Mouse (Mus musculus): ENCODE data around the gene Trpv2. TPM values are rescaled to one million over a fixed set of nuclear protein-coding genes. Genes with fewer than 3 reads are reported as not detected.

Gene Trpv2
- polyA plus RNA-seq, 1 experiment from 2014 or later: 5.5 TPM

GRCm38 (mm10) chr11:62550227-62550685 lies 24.0 kb upstream of the Trpv2 start:
- H3K4me1 ChIP-seq (replicated peaks): peaks cover 42% of the 10 kb centered on the region
- H3K27me3 ChIP-seq: no peaks in the 10 kb centered on the region
- peak overlapping the region; percentile 86 for H3K9ac ChIP-seq
- ATAC-seq (ENCODE audit: insufficient read depth): peak; percentile 66
- no peaks in the 10 kb centered on the region for H3K9me3 ChIP-seq (replicated peaks)
- peak overlapping the region; percentile 70 for H3K4me3 ChIP-seq (replicated peaks)
- peaks cover 23% of the 10 kb centered on the region for H3K36me3 ChIP-seq (replicated peaks)
- H3K27ac ChIP-seq (replicated peaks): peak overlapping the region; percentile 97
- H3K4me2 ChIP-seq: peak overlapping the region; percentile 99
- WGBS (ENCODE audit: insufficient replicate concordance): under 1% methylated on average over 11 of the region's 11 CpGs

GRCm38 (mm10) chr11:62550727-62551225 lies 23.5 kb upstream of the Trpv2 start, which contains the start of gene Ubb:
Gene Ubb (plus strand): TSS chr11:62551171.
- H3K27me3 ChIP-seq: no peaks in the 10 kb centered on the region
- H3K27ac ChIP-seq (replicated peaks): peak within 1 kb of the TSS; percentile 97
- peaks cover 47% of the 10 kb centered on the region for H3K4me1 ChIP-seq (replicated peaks)
- H3K4me2 ChIP-seq: peak within 1 kb of the TSS; percentile 99
- under 1% methylated on average over 40 of the region's 40 CpGs for WGBS (ENCODE audit: insufficient replicate concordance)
- peak within 1 kb of the TSS; percentile 86 for H3K9ac ChIP-seq
- ATAC-seq (ENCODE audit: insufficient read depth): peak; percentile 90
- H3K36me3 ChIP-seq (replicated peaks): peaks cover 29% of the 10 kb centered on the region
- no peaks in the 10 kb centered on the region for H3K9me3 ChIP-seq (replicated peaks)
- H3K4me3 ChIP-seq (replicated peaks): peak within 1 kb of the TSS; percentile 70

GRCm38 (mm10) chr11:62551226-62552119 lies 22.8 kb upstream of the Trpv2 start:
- peak; percentile 79 for ATAC-seq (ENCODE audit: insufficient read depth)

GRCm38 (mm10) chr11:62553186-62553585 lies 21.1 kb upstream of the Trpv2 start:
- 34% methylated on average over 1 of the region's 1 CpGs for WGBS (ENCODE audit: insufficient replicate concordance)
- Histone ChIP-seq H3K36me3 (replicated peaks) (peaks cover 30% of the 10 kb centered on the region), H3K4me1 (replicated peaks) (peaks cover 51% of the 10 kb centered on the region), H3K27me3 (no peaks in the 10 kb centered on the region), H3K9ac (peak overlapping the region; percentile 25), H3K4me3 (replicated peaks) (peak overlapping the region; percentile 59), H3K27ac (replicated peaks) (no peak overlapping the region), H3K4me2 (peak overlapping the region; percentile 72), H3K9me3 (replicated peaks) (no peaks in the 10 kb centered on the region)
- no peak for ATAC-seq (ENCODE audit: insufficient read depth)

More at GRCm38 (mm10) chr11:62551226-62552119, 22.8 kb upstream of the Trpv2 start:
- peak overlapping the region; percentile 90 for H3K27ac ChIP-seq (replicated peaks)
- no peaks in the 10 kb centered on the region for H3K27me3 ChIP-seq
- under 1% methylated on average over 58 of the region's 58 CpGs for WGBS (ENCODE audit: insufficient replicate concordance)
- peak overlapping the region; percentile 62 for H3K9ac ChIP-seq
- H3K36me3 ChIP-seq (replicated peaks): peaks cover 30% of the 10 kb centered on the region
- H3K4me3 ChIP-seq (replicated peaks): peak overlapping the region; percentile 70
- peaks cover 51% of the 10 kb centered on the region for H3K4me1 ChIP-seq (replicated peaks)
- peak overlapping the region; percentile 99 for H3K4me2 ChIP-seq
- H3K9me3 ChIP-seq (replicated peaks): no peaks in the 10 kb centered on the region

GRCm38 (mm10) chr11:62553633-62554032 lies 20.7 kb upstream of the Trpv2 start:
- no peaks in the 10 kb centered on the region for H3K27me3 ChIP-seq
- H3K36me3 ChIP-seq (replicated peaks): peaks cover 30% of the 10 kb centered on the region
- peak overlapping the region; percentile 34; the same call in 1 of the 2 replicates for H3K27ac ChIP-seq (replicated peaks)
- H3K9ac ChIP-seq: peak overlapping the region; percentile 25
- H3K4me3 ChIP-seq (replicated peaks): peak overlapping the region; percentile 59
- H3K4me2 ChIP-seq: peak overlapping the region; percentile 72
- no peaks in the 10 kb centered on the region for H3K9me3 ChIP-seq (replicated peaks)
- peaks cover 51% of the 10 kb centered on the region for H3K4me1 ChIP-seq (replicated peaks)
- no peak for ATAC-seq (ENCODE audit: insufficient read depth)
- WGBS (ENCODE audit: insufficient replicate concordance): 78% methylated on average over 5 of the region's 5 CpGs

DNA sequence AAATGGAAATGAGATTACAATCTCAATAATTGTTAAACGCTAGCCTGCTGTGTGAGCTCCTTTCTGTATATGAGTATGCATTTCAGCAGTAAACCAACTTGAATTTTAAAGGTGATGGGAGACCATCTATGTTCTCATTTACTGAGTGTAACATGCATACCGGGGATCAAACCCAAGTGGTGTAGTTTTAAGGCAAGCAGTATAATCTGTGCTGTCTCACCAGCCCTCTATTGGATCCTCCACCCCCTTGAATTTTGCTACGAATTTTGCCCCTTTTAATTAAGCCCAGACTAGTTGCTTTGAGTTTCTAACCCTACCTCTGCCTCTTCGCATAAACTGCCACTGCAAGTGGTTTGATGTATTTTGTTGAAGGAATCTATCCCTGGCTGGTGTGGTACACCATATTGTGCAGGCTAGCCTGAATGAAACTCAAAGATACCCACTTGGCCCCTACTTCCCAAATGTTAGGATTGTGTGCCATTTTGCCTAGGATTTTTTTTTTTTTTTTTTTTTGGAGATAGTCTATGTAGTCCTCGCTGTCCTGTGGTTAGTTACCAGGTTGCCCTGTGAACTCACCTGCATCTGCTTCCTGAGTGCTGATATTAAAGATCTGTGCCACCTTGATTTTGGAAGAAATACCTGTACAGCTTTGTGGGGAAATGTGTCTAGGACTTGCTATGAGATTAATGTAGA lies 20.0 kb upstream of the Trpv2 start:
- Histone ChIP-seq H3K9ac (peak overlapping the region; percentile 25; the same call in 1 of the 2 replicates), H3K4me1 (replicated peaks) (peaks cover 50% of the 10 kb centered on the region), H3K27ac (replicated peaks) (peak overlapping the region; percentile 45; the same call in 1 of the 2 replicates), H3K27me3 (no peaks in the 10 kb centered on the region), H3K4me3 (replicated peaks) (peak overlapping the region; percentile 59), H3K9me3 (replicated peaks) (no peaks in the 10 kb centered on the region), H3K36me3 (replicated peaks) (peaks cover 30% of the 10 kb centered on the region), H3K4me2 (peak overlapping the region; percentile 72)
- WGBS (ENCODE audit: insufficient replicate concordance): 63% methylated on average over 5 of the region's 5 CpGs
- no peak for ATAC-seq (ENCODE audit: insufficient read depth)

DNA sequence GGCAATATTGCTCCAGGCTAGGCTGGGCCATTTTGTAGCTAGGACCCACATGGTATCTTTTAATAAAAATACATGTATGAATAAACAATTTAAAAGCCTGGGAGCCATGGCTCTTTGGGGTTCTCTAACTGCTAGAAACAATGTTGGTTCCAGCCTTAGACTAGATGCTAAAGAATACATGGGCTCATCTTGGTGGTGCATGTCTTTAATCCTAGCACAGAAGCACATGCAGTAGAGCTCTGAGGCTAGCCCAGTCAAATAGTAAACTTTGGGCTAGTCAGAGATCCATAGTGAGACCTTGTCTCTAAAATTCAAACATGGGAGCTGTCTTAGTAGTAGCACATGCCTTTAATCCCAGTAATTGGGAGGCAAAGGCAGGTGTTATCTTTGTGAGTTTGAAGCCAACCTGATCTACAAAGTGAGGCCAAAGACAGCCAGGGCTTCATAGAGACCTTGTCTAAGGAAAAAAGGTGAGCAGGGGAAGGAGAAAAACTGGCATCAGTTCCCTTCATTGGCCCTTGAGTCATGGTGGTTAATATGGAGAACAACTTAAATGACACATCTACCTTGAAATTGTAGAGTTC lies 19.3 kb upstream of the Trpv2 start:
- H3K4me2 ChIP-seq: peak overlapping the region; percentile 72
- H3K9ac ChIP-seq: no peak overlapping the region
- no peaks in the 10 kb centered on the region for H3K9me3 ChIP-seq (replicated peaks)
- peaks cover 44% of the 10 kb centered on the region for H3K4me1 ChIP-seq (replicated peaks)
- H3K4me3 ChIP-seq (replicated peaks): peak overlapping the region; percentile 59
- H3K36me3 ChIP-seq (replicated peaks): peaks cover 30% of the 10 kb centered on the region
- peak overlapping the region; percentile 45; the same call in 1 of the 2 replicates for H3K27ac ChIP-seq (replicated peaks)
- ATAC-seq (ENCODE audit: insufficient read depth): no peak
- H3K27me3 ChIP-seq: peaks cover 4% of the 10 kb centered on the region; the same call in 1 of the 2 replicates

- 0 out of 2 replicates have a peak overlapping the region, but pooled peaks have one; percentile 45 for H3K27ac ChIP-seq (replicated peaks)
- H3K9me3 ChIP-seq (replicated peaks): no peaks in the 10 kb centered on the region
- peaks cover 30% of the 10 kb centered on the region for H3K36me3 ChIP-seq (replicated peaks)
- 0 out of 2 replicates have a peak overlapping the region, but pooled peaks have one; percentile 59 for H3K4me3 ChIP-seq (replicated peaks)
- H3K4me2 ChIP-seq: no peak overlapping the region
- no peak for ATAC-seq (ENCODE audit: insufficient read depth)
- H3K9ac ChIP-seq: no peak overlapping the region
- H3K27me3 ChIP-seq: peaks cover 5% of the 10 kb centered on the region; the same call in 1 of the 2 replicates
- H3K4me1 ChIP-seq (replicated peaks): peaks cover 44% of the 10 kb centered on the region
Measured at GRCm38 (mm10) chr11:62555896-62556412, 18.3 kb upstream of the Trpv2 start.

- Histone ChIP-seq H3K4me2 (no peak overlapping the region), H3K9me3 (replicated peaks) (no peaks in the 10 kb centered on the region), H3K36me3 (replicated peaks) (peaks cover 30% of the 10 kb centered on the region), H3K4me1 (replicated peaks) (peaks cover 44% of the 10 kb centered on the region), H3K27ac (replicated peaks) (0 out of 2 replicates have a peak overlapping the region, but pooled peaks have one; percentile 4), H3K9ac (no peak overlapping the region), H3K4me3 (replicated peaks) (no peak overlapping the region), H3K27me3 (peaks cover 5% of the 10 kb centered on the region; the same call in 1 of the 2 replicates)
- no peak for ATAC-seq (ENCODE audit: insufficient read depth)
- 68% methylated on average over 5 of the region's 5 CpGs for WGBS (ENCODE audit: insufficient replicate concordance)
Measured at GRCm38 (mm10) chr11:62557205-62557604, 17.1 kb upstream of the Trpv2 start.

DNA sequence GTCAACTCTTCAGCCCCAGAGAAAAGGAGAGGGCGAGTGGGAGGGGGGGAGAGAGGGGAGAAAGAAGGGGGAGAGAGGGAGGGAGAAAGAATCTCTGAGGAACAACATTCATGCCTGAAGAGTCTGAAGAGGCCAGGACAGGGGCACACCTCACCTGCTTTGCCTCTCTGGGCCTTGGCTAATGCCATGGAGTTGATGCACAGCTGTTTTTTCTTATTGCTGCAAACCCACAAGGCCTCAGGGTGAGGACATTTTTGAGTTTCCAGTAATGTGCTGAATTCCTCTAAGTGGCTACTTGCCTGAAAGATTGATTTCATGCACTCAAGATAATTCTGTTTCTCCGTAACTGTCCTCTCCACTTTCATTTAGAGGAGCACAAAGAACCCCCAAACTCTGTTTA lies 16.1 kb upstream of the Trpv2 start:
- Histone ChIP-seq H3K4me3 (replicated peaks) (no peak overlapping the region), H3K9ac (no peak overlapping the region), H3K4me2 (no peak overlapping the region), H3K36me3 (replicated peaks) (peaks cover 28% of the 10 kb centered on the region), H3K27ac (replicated peaks) (no peak overlapping the region), H3K27me3 (peaks cover 5% of the 10 kb centered on the region; the same call in 1 of the 2 replicates), H3K9me3 (replicated peaks) (no peaks in the 10 kb centered on the region), H3K4me1 (replicated peaks) (peaks cover 43% of the 10 kb centered on the region)
- 61% methylated on average over 2 of the region's 2 CpGs for WGBS (ENCODE audit: insufficient replicate concordance)
- ATAC-seq (ENCODE audit: insufficient read depth): no peak
